Mouse (Mus musculus) heart, adult 2 months (tissue): Measurements from ENCODE around the gene Otud6a.

ENCODE experiments used
- CTCF ChIP-seq: fragments of 200-600 bp; IDR thresholded peaks from 2 replicates; pipeline ENCODE4 v1.8.1; 2022; ENCODE audit warnings: antibody characterized with exemption, mild to moderate bottlenecking, moderate library complexity
- POLR2A ChIP-seq: fragments of 200-500 bp; IDR thresholded peaks from 2 replicates; pipeline ENCODE4 v1.6.1; 2011; ENCODE audit warnings: mild to moderate bottlenecking, low read depth, low read length, control low read depth; ENCODE audit not compliant: insufficient read depth

DNA sequence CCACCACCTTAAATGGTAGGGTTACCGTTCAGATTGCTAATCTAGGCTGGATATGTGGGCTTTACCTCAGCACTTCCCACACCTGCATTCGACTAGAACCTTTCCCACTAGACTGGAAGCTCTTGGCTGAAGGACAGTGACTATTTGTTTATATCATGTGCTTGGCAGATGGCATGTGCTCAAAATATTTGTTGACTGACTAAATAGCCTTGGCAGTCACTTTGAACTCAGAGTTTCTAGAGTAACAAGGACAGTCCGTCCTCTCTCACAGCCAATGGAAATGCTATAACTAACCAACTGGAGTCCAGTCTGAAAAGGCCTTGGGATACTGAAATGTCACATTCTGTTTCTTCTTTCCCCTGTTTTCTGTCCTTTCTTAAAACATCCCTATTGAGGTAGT, 42.7 kb downstream of the Otud6a start:
- TF ChIP-seq POLR2A, result no peak
- TF ChIP-seq CTCF, result no peak
